Mouse (Mus musculus): Measurements from ENCODE around the gene Ndufaf3.

Gene Ndufaf3

GRCm38 (mm10) chr9:108572321-108572720 is 5.1 kb upstream of the Ndufaf3 start:
- DNase-seq = no peak

- no peak for DNase-seq
These were observed 4.3 kb upstream of the Ndufaf3 start for GRCm38 (mm10) chr9:108571401-108571973.

- peak; percentile 73 for DNase-seq
These were observed 3.1 kb upstream of the Ndufaf3 start for GRCm38 (mm10) chr9:108570207-108570896.

GRCm38 (mm10) chr9:108569381-108570206 is 2.4 kb upstream of the Ndufaf3 start, which contains the start of gene Dalrd3:
Gene Dalrd3 (plus strand): TSS chr9:108569886.
- DNase-seq = peak; percentile 96

- no peak for DNase-seq
These were observed 1.3 kb upstream of the Ndufaf3 start for GRCm38 (mm10) chr9:108568511-108568921.

GRCm38 (mm10) chr9:108567931-108568419 is 741 bp upstream of the Ndufaf3 start:
- DNase-seq = peak; percentile 43

GRCm38 (mm10) chr9:108565881-108566814 is 1.1 kb downstream of the Ndufaf3 start:
- no peak for DNase-seq

GRCm38 (mm10) chr9:108564131-108564530 is 3.1 kb downstream of the Ndufaf3 start:
- no peak for DNase-seq

GRCm38 (mm10) chr9:108563671-108564070 is 3.6 kb downstream of the Ndufaf3 start:
- no peak for DNase-seq

- peak; percentile 96 for DNase-seq
These were observed 6.9 kb downstream of the Ndufaf3 start, which contains the start of gene Impdh2 for GRCm38 (mm10) chr9:108560227-108560841. Gene Impdh2 (plus strand): TSS chr9:108560286.

- no peak for DNase-seq
These were observed 8.1 kb downstream of the Ndufaf3 start for GRCm38 (mm10) chr9:108559169-108559568.

- no peak for DNase-seq
These were observed 20.4 kb downstream of the Ndufaf3 start for GRCm38 (mm10) chr9:108546875-108547274.

GRCm38 (mm10) chr9:108545986-108546385 is 21.2 kb downstream of the Ndufaf3 start:
- DNase-seq = no peak

- no peak for DNase-seq
These were observed 26.4 kb downstream of the Ndufaf3 start for GRCm38 (mm10) chr9:108540846-108541245.

- no peak for DNase-seq
These were observed 35.7 kb downstream of the Ndufaf3 start for GRCm38 (mm10) chr9:108531496-108531895.

- DNase-seq = no peak
These were observed 36.3 kb downstream of the Ndufaf3 start for GRCm38 (mm10) chr9:108530954-108531353.

- DNase-seq = no peak
These were observed 41.8 kb downstream of the Ndufaf3 start for GRCm38 (mm10) chr9:108525400-108525799.

GRCm38 (mm10) chr9:108523341-108523740 is 43.9 kb downstream of the Ndufaf3 start:
- DNase-seq = no peak

GRCm38 (mm10) chr9:108521604-108522003 is 45.6 kb downstream of the Ndufaf3 start:
- no peak for DNase-seq

- peak; percentile 38 for DNase-seq
These were observed 49.3 kb downstream of the Ndufaf3 start for GRCm38 (mm10) chr9:108517931-108518332.

GRCm38 (mm10) chr9:108517253-108517930 is 49.8 kb downstream of the Ndufaf3 start:
- DNase-seq = peak; percentile 82
